Mouse (Mus musculus): Measurements from ENCODE around the gene Gm47791.

Gene Gm47791

GRCm38 (mm10) chr1:82725026-82725874 lies 45.8 kb downstream of the Gm47791 start:
- in situ Hi-C loops (cut with MboI; ENCODE audit: low sequenced_read_pairs): no loop called here

- in situ Hi-C loops (cut with MboI; ENCODE audit: low sequenced_read_pairs): no loop called here
Measured at GRCm38 (mm10) chr1:82724339-82725025, 46.6 kb downstream of the Gm47791 start, which contains the start of gene Mff. Mff (plus strand) TSS chr1:82724890.

Data from CH12F3 (cell line).